Mouse (Mus musculus) layer of hippocampus, adult 9-10 months (tissue): ENCODE measurements around the gene Insl5.

Experiments used
- DNase-seq: peaks from one replicate; pipeline ENCODE4 v3.0.0; 2022; ENCODE audit warnings: low spot score

The Insl5 gene

GRCm38 (mm10) chr4:102990016-102990415 is 36.6 kb downstream of the Insl5 start:
- DNase-seq = no peak

GRCm38 (mm10) chr4:102989391-102989790 is 37.3 kb downstream of the Insl5 start:
- DNase-seq = no peak

DNA sequence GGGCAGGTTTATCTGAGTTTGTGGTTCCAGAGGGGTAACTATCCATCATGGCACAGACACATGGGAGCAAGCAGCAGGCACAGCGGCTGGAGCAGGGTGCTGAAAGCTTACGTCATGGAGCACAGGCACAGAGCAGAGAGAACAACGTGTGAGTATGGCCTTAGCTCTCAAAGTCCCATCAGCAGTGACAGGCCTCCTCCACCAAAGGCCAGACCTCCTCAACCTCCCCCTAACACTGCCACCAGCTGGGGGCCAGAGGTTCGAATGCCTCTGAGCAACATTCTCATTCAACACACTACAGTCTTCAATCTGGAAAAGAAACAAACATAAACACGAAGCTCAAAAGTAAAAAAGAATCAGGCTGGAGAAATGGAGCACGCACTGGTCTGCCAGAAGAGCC is 38.1 kb downstream of the Insl5 start:
- DNase-seq = no peak

- no peak for DNase-seq
These were observed 38.9 kb downstream of the Insl5 start for GRCm38 (mm10) chr4:102987756-102988155.

DNA sequence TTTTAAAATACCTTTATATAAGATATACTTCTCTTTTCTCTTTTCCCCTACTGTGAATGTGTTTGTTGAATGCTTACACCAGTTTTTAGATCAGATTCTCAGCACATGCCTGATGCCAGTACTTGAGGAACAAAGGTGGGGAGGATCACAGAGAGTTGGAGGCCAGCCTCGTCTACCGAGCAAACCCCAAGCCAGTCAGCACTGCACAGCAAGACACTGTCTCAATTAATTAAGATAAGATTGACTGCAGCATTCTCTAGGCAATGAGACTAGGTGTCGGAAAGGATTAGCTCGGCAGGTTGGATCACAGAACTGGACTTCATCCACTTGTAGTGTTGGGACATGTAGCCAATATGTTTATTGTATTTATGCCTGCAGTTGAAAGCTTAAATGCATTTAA is 39.3 kb downstream of the Insl5 start:
- DNase-seq = no peak

- DNase-seq = peak; percentile 50
These were observed 39.7 kb downstream of the Insl5 start for GRCm38 (mm10) chr4:102986917-102987316.

DNA sequence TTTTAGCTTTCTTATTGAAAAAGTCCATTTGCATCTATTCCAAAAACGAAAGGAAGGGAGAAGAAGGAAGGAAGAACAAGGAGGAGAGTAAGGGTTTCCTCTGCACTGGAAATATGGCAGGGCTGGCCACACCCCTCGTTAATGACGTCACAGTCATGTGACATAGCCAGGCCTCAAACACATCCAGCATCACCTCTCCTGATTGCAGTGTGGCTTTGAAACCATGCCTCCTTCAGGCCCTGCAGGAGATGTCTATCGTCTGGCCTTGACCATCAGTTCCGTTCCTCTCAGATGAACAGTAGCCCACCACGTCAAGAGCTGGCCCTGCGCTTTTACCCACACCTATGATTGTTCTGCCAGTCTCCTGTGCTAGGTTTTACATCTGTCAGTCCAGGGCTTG is 40.5 kb downstream of the Insl5 start:
- no peak for DNase-seq

- DNase-seq = no peak
These were observed 44.9 kb downstream of the Insl5 start for GRCm38 (mm10) chr4:102981709-102982108.

DNA sequence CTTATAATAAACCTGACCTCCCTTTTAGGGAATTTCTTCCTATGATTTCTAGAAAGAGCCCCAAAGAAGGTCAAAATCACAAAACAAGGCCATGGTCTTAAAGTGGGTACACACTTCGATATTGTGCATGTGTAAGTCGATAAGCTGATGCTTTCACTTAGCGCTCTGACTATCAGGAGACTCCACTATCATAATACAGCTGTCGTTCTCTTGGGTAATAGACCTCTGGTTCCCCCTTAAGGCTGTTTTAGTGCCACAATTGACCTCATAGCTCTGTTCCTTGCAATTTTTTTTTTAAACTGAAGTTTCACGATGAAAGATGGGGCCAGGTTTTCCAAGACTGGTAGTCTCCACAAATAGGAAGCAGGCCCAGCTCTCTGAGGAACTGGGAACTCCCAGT is 47.3 kb downstream of the Insl5 start:
- DNase-seq = no peak

GRCm38 (mm10) chr4:102978440-102978839 is 48.2 kb downstream of the Insl5 start, which contains the start of gene Tctex1d1:
Gene Tctex1d1 (plus strand): TSS chr4:102978606.
- no peak for DNase-seq

DNA sequence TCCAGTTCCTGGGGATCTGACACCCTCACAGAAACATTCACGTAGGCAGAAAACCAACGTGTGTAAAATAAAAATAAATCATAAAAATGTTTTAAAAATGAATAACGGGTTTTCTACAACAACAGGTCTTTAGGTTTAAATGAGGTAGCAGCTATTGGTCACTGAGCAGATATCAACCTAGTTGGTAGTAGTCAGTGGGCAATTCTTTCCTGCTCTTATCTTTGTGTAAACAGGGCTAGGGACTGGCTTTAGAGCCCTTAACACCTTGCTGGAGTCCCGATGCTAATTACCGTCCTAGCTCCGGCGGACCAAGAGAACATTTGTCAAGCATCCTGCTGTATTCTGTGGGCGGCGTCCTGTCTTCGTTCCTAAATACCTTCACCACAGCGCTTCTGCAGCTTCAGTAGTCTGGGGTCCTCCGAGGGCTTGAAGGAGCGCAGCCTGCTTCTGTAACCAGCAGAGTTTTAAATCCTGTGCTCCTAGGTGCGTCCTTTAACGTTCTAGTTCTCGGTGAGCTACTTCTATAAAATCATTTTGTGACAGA is 48.8 kb downstream of the Insl5 start:
- DNase-seq = no peak

GRCm38 (mm10) chr4:102976290-102977275 is 50.1 kb downstream of the Insl5 start:
- DNase-seq = no peak

DNA sequence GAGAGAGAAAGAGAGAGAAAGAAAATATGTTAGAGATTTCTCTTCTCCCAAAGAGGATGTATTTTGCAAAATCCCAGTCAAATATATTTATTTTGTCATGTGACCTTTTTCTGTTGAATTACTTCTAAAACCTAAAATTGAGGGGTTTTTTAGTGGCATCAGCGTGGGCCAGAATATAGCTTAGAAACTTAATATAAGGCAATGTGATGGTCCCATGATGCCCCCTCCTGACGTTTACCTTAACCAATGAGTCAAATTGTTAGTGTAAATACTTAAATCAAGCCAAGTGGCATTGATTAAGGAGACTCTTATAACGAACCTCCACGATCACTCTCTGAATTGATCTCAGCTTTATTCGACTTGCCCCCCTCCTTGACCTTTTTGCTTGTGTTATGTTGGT is 52.5 kb downstream of the Insl5 start:
- DNase-seq = no peak

DNA sequence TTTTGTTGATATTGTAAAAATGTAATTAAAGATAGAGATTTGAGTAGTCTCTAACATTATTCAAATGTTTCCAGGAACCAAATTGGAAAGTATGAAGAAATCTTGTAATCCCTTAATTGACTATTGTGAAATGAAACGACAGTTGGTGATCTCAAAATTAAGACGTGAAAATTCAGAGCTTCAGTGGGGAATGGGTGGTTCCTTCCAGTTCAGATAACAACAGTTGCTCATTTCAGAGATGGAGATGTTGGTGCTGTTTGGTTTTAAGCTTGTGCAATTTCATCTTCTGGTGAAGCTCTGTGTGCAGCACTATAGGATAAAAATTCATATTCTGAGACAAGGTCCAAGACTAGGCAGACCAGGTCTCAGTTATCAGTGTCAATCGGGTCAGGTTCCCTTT is 54.6 kb downstream of the Insl5 start:
- no peak for DNase-seq

GRCm38 (mm10) chr4:102971159-102971558 is 55.5 kb downstream of the Insl5 start:
- no peak for DNase-seq

GRCm38 (mm10) chr4:102969599-102969998 is 57.0 kb downstream of the Insl5 start:
- DNase-seq = no peak
